Mouse (Mus musculus) v-Abl transformed pro-B cells (cell line): ENCODE measurements around the gene Dynlrb1.

Experiments used
- in situ Hi-C, 2 experiments: fragments of 400-800 bp; cut with MboI; formaldehyde crosslinking; loops; one replicate each; pipeline ENCODE4 v1.15.1; 2025; ENCODE audit not compliant: unreplicated experiment in 2 of 2

Dynlrb1 gene

DNA sequence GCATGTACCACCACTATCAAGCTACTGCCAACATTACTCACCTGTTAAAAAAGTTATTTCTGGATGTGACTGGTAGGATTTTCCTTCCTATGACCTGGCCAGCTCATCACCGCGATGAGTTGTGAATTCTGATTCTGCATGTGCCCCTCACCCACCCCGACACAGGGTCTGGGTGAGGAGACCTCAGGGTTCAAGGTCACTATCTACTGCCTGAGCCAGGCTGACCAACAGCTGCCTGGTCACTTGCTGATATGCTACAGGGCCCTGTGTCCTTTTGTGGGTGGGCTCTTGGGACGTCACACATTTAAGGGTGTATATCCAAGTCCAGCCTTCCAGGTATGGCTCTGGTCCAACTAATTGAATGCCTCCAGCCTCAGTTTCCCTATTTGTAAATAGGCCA is 42.8 kb downstream of the Dynlrb1 start:
- in situ Hi-C loops, result no loop called here

DNA sequence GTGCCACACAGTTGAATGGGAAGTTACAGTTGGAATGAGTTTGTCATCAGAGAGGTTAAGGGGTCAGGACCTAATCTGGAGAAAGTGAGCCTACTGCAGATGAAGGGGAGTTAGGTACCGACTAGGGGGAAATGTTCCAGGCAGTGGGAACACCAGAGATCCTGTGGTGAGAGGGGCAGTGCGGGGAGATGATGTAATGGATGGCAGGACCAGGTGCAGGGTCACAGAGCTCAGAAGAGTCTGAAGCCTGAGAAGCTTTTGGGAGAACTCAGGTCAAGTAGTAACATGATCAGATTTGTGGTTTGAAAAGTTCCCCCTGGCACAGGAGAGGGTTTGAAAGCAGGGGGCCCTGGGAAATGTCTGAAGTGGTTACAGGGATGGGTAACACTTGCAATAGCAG is 43.8 kb downstream of the Dynlrb1 start:
- in situ Hi-C loops, result no loop called here

DNA sequence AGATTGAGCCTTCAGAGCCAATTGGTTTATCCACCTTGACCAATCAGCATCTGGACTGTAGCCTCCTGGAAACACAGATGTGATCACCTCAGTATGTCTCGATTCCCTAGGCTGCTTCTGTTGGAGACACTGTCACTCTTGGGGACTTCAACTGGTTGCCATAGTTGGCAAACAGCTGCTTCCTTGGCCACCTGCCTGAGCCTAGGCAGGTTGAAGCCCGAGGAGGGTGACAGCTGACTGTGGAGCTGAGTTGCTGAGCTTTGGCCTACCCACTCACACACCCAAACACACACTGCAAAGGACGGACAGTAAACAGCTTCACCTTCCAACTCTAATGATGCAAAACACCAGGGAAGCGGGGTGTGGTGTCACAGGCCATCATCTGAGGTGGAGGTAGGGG is 47.5 kb downstream of the Dynlrb1 start:
- in situ Hi-C loops, result no loop called here

DNA sequence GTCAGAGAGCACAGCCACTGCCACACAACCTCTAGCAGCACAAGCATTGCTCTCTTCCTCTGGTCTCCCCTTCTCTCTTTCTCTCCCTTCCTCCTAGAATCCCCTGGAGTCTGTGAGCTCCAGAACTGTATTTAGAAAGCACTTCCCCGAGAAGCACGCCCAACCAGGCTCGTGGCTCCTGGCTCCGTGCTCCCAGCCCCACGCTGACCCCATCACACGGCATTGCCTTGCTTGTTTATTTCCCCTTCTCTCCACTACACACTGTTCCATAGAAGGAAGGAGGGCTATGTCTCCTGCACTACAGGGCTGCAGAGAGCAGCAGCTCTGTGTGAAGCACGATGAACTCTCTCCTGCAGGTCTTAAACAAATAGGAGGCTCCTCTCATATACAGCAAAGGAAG is 48.3 kb downstream of the Dynlrb1 start:
- in situ Hi-C loops, result no loop called here

DNA sequence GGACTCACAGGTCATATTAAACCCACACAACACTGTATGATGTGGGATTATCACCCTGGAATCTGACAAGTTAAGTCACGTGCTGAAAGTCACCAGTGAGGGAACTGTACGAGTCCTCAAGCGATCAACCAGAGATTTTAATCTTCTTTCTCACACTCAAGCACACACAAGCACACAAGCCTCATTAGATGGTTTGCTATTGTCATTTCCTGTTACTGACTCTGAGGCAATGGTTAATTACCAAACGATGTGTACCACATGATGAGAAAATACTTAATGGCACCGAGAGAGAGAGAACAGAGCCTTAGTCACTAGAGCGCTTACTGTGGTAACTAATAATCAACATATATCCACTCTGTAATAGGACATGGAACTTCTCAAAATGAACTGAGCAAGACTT is 49.4 kb downstream of the Dynlrb1 start:
- in situ Hi-C loops, result no loop called here

DNA sequence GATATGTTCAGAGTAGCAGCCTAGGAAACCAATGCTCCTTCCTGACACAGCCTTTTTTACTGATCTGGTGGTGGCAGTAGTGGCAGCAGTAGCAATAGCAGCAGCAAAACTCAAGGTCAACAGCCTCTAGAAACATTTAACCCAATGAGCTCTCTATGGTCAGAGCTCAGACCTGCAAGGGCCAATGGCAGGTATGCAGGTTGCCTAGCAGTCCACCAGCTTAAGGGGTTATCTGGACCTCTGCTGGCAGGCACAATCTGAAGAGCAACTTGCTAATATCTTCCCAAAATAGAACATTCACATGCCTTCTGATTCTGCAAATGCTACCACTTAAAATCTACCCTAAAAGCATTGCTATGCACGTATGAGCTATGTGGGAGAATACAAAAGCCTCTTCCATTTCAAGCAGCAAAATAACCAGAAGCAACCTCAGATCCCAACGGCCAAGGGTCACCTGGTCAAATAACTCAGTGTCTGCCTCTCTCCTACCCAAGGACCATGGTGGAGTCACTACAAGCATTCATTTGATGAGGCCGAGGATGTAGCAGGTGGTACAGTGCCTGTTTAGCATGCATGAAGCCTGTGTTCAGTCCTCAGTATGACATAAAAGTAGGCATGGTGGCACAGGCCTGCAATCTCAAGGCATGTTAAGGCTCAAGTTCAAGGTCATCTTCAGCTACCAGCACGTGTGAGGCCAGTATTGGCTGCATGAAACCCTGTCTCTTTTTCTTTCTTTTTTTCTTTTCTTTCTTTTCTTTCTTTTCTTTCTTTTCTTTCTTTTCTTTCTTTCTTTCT is 51.3 kb downstream of the Dynlrb1 start:
- in situ Hi-C loops, result no loop called here

DNA sequence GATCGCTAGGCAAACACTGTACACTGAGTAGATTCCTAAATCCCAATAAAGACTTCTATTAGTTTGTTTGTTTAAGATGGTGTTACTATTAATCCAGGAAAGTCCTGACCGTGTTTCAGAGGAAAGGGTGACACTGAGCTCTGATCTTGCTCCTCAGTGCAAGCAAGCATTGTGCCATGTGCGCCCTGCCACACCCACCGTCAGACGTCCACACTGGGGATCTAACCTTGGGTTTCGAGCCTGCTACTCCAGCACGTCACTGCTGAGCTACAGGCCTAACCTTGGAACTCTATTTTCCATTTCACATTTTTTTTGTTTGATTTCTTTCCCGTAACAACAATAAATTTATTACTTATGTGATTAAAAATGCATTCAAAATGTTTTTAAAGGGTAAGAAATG is 53.7 kb downstream of the Dynlrb1 start:
- in situ Hi-C loops, result no loop called here

DNA sequence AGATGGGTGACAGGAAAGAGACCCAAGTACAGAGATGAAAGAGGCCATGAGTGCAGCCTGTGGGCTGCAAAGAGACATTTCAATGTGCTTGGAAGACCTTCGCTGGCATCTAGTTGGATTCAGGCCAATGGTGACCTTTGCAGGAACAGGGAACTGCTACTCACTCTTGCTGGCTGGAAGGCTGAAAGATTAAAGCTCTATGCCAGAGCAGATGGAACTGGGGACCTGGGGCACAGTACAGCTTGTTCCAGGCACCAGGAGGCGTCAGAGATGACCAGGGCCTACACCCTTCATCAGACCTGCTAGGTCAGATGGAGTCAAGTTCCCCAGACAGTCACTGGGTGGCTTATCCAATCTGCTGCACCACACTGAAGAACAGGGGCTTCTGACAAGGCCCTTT is 57.0 kb downstream of the Dynlrb1 start:
- in situ Hi-C loops, result no loop called here

DNA sequence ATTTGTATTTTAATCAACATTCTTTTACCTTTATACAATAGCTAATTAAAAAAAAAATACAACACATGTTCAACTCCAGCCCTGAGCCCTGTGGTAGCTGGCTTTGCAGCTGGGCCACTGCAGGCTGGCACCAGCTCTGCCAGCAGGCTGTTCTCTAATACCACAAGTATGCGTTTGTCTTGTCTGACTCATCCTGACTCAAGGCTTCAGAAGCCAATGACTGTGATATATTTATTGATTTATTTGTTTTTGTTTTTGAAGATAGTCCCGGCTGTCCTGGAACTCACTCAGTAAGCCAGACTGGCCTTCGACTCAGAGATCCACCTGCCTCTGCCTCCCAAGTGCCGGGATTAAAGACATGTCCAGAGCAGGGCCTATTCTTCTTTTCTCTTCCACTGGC is 57.6 kb downstream of the Dynlrb1 start:
- in situ Hi-C loops, result no loop called here

DNA sequence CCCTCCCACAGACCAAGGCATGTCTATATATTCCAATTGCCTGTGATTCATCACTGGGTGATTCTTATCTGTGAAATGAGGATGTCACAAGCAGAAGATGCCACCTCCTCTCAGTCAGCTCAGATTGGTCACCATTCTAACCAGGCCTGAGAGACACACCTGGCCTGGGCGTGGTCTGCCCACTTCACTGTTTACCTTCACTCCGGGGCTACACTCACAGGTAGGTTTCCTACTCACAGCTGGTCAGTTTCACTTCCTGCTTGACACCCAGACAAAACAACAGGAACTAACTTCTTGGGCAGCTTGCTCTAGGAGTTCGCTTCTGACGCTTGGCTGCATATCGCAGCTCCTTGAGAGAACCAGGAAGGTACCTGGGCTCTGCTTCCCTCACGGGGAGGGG is 59.1 kb downstream of the Dynlrb1 start:
- in situ Hi-C loops, result no loop called here

DNA sequence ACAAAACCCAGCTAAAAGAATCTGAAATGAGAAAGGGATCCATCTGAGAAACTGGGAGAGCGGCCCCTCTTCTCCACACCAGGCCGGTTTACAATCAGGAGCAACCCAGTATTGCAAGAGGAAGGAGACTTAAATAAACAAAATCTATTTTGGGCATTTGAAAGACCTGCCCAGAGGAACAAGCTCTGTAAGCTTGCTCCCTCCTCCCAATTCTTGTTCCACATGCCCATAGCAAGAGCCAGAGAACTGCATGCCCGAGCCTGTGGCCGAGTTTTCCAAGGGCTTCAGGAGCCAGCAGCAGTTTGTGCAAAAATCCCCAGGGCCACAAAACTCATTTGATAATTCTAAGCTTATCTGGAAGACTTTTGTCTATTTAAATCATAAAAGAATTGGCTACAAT is 63.2 kb downstream of the Dynlrb1 start:
- in situ Hi-C loops, result no loop called here
